Mouse (Mus musculus) thymus, adult 2 months (tissue): ENCODE measurements around the gene 1700122O11Rik.

Experiments
- CTCF ChIP-seq: fragments of 200-500 bp; IDR thresholded peaks from 2 replicates; pipeline ENCODE4 v1.5.1; 2012; ENCODE audit warnings: mild to moderate bottlenecking, control low read depth, low read length, moderate library complexity, borderline replicate concordance; ENCODE audit not compliant: control insufficient read depth, poor library complexity, insufficient read depth; ENCODE audit errors: extremely low read depth
- POLR2A ChIP-seq: fragments of 200-500 bp; IDR thresholded peaks from 2 replicates; pipeline ENCODE4 v1.6.1; 2012; ENCODE audit warnings: mild to moderate bottlenecking, low read length, control low read depth, moderate library complexity; ENCODE audit not compliant: control insufficient read depth, poor library complexity, insufficient read depth; ENCODE audit errors: extremely low read depth

DNA sequence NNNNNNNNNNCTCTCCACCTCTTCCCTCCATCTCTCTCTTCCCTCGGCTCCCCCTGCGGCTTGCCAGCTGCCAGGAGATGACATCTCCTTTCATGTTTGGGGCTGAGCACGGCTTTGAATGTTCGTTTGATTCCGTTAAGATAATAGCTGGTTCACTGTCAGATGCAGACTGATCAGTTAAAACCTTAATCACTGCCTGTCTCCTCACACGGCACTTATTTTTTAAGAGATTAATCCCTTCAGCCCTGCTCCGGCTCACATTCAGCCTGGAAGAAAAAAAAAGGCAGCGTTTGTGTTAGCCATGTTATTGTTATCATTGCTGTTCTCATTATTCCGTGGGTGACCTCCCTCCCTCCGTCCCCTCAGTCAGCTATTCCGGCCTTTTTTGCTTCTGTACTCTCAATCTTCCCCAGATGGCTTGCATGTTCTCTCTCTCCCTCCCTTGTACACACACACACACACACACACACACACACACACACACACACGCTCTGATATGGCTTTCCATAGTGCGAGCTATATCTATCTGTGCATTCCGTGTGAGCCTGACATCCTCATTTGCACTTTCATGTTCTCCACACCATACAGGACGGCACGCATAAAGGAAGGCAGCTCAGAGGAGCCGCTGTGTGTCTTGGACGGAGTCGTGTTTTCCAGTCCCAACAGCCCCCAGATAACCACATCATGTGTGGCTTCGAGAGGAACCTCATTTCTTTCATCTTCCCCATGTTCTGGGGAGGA is 17.2 kb upstream of the 1700122O11Rik start:
- TF ChIP-seq CTCF, result no peak
- no peak for TF ChIP-seq POLR2A
